Mouse (Mus musculus): ENCODE data around the gene Hdhd3.

Gene Hdhd3

GRCm38 (mm10) chr4:62477542-62478244 lies 25.6 kb downstream of the Hdhd3 start:
- no peak for DNase-seq (ENCODE audit: low read depth, low spot score)

GRCm38 (mm10) chr4:62475793-62476192 lies 27.5 kb downstream of the Hdhd3 start:
- peak; percentile 83 for DNase-seq (ENCODE audit: low read depth, low spot score)

GRCm38 (mm10) chr4:62475131-62475530 lies 28.1 kb downstream of the Hdhd3 start:
- DNase-seq (ENCODE audit: low read depth, low spot score): no peak

GRCm38 (mm10) chr4:62472071-62472470 lies 31.2 kb downstream of the Hdhd3 start:
- no peak for DNase-seq (ENCODE audit: low read depth, low spot score)

- peak; percentile 84 for DNase-seq (ENCODE audit: low read depth, low spot score)
Measured at GRCm38 (mm10) chr4:62470598-62471051, 32.6 kb downstream of the Hdhd3 start, which contains the start of gene Wdr31. Gene Wdr31, minus strand, starts transcription at chr4:62470896.

GRCm38 (mm10) chr4:62468158-62468557 lies 35.1 kb downstream of the Hdhd3 start:
- DNase-seq (ENCODE audit: low read depth, low spot score): no peak

- no peak for DNase-seq (ENCODE audit: low read depth, low spot score)
Measured at GRCm38 (mm10) chr4:62463124-62463523, 40.1 kb downstream of the Hdhd3 start.

- no peak for DNase-seq (ENCODE audit: low read depth, low spot score)
Measured at GRCm38 (mm10) chr4:62460348-62460747, 42.9 kb downstream of the Hdhd3 start.

GRCm38 (mm10) chr4:62459081-62459480 lies 44.2 kb downstream of the Hdhd3 start:
- DNase-seq (ENCODE audit: low read depth, low spot score): no peak

GRCm38 (mm10) chr4:62454995-62455394 lies 48.3 kb downstream of the Hdhd3 start:
- DNase-seq (ENCODE audit: low read depth, low spot score): peak; percentile 52
